Mouse (Mus musculus) cerebellum, postnatal 4 days (tissue): ENCODE data around the gene Trim42.

Experiments used
- DNase-seq, 2 experiments: peaks; one replicate each; pipeline ENCODE4 v3.0.0; 2022; ENCODE audit warnings: low spot score in 2 of 2, mixed read lengths in 1 of 2

The Trim42 gene

GRCm38 (mm10) chr9:97369591-97369990, at the start of gene Trim42:
TSS of gene Trim42 (minus strand) at chr9:97369958.
- DNase-seq, result no peak

GRCm38 (mm10) chr9:97414876-97415668, 45.3 kb upstream of the Trim42 start:
- no peak for DNase-seq

- no peak for DNase-seq
Measured at GRCm38 (mm10) chr9:97408142-97408541, 38.4 kb upstream of the Trim42 start.

DNA sequence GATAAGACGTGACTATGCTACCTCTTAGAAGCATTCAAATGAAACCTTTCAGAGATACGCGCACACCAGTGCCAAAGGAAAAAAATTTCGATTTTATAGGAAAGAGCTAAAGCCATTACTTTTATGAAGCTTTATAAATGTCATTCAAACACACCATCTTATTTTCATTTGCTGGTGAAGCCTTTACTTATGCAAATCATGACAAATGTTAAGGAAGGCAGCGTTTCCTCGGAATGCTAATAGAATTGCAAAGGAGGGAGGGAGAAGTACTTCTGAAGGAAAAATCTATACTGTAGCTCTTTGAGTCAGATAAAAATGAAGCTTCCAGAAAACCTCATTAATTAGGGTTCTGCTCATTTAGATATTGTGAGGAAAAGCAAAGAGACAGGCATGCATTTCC, 13.3 kb downstream of the Trim42 start:
- DNase-seq, result no peak

DNA sequence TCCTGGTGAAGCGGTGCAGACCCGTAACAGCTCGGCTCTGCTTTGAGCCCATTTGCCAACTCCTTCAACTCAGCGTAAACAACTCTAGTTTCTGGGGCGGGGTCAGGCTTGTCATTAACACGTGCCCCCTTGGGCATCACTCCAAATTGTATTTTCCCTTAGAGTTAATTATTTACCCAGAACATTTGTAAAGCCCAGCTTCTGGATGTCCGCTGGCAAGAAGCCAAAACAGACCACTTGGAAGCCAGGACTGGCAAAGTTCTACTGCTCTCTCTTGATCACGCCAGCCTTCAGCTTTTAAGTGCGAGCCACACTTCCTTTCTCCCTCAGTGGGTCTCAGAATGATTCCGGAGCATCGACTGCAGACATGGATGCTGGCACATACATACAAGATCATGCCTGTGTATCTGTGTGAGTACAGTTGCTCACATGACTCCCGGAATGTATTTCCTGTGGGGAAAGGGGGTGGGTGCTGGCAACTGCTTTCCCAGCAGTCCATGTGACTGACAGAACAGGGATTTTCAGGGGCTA, 24.9 kb downstream of the Trim42 start:
- peak in 1 of 2 experiments; percentile 56 for DNase-seq

- no peak for DNase-seq
Measured at GRCm38 (mm10) chr9:97341772-97342171, 28.0 kb downstream of the Trim42 start.

GRCm38 (mm10) chr9:97322846-97323245, 46.9 kb downstream of the Trim42 start:
- peak in 1 of 2 experiments; percentile 15 for DNase-seq

GRCm38 (mm10) chr9:97322120-97322519, 47.6 kb downstream of the Trim42 start:
- DNase-seq, result no peak

GRCm38 (mm10) chr9:97315421-97316055, 54.2 kb downstream of the Trim42 start:
- no peak for DNase-seq

DNA sequence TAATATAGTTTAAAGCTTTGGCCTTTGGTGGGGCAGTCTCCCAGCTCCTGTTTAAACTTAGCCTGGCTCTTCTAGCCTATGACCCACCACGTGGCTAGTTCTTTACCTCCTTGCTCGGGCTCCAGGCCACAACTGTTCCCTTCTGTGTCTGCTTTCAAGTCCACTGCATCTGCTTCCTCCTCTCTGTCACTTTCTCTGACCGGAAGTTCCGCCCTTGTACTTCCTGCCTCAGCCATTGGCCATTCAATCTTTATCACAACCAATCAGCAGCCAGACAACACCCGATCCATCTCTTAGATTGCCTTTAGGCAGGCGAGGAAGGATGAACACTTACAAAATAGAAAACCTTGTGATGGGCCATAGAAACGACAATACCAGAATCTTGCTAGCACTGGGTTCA, 58.1 kb downstream of the Trim42 start:
- DNase-seq, result no peak

GRCm38 (mm10) chr9:97309509-97310053, 60.2 kb downstream of the Trim42 start:
- no peak for DNase-seq

- no peak for DNase-seq
Measured at GRCm38 (mm10) chr9:97307705-97308485, 61.9 kb downstream of the Trim42 start.
